Mouse (Mus musculus) c-Kit-positive CD71-negative TER-119-negative erythroid progenitor cells, embryonic 14.5 days (primary cell): ENCODE data around the gene Entpd4b.
"Not testable (repeated sequence)": the region's sequence is repeated elsewhere in the genome, so short reads cannot be mapped to it uniquely, and the experiment has no call there.

ENCODE experiments used
- DNase-seq: peaks from one replicate; pipeline ENCODE4 v3.0.0-alpha.2; 2013; ENCODE audit warnings: low read depth

Entpd4b gene

DNA sequence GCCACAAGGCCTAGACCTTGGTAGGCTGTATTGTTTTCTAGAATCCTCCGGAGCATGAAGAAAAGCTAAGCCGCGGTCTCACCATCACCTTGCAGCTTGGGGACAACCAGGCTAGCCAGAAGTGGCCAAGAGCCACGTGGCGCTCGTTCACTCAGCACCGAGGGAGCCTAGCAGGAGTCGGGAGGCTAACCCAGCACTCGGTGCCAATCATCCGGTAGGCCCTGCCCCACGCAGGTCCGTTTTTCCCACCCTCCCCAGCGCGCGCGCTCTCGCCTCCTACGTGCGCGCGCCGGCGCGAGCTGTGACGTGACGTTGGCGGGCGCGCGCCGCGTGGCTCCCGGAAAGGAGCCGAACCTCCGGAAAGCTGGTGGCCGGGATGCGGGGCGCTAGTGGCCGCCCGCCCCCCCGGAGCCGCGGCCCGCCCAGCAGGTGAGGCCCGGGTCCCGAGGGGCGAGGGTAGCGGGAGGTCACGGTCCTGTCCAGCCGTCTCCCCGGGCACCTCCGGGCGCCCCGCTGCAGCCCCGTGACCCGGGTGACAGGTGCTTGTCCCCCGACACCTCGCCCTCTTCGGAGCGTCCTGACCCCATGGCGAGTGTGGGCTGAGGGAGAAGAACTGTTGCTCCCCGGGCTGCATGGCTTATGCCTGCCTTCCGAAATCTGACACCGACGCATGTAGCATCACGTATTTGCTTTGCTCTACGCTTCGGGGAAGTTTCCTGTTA is at the start of gene Entpd4b:
Gene Entpd4b, plus strand, starts transcription at position 315 of the 722 bp plus-strand sequence.
- not testable (repeated sequence) for DNase-seq

DNA sequence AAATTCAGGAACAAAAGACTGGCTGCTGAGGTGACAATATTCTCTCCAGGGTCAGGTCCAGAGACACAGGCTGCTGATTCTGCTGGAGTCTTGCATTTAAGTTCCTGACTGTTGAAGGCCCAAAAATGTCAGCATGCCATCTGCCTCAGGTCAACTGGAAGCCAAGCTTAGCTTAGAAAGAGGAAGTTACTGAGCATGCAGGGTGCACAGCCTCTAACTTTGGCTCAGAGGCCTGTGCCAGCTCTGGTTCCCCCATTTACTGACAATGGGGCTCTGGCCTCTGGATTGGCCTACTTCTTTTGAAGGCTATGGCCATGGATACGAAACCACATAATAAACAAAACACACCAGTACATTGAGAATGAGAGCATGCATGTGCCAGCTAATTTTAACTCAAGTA is 48.2 kb upstream of the Entpd4b start:
- DNase-seq: not testable (repeated sequence)

DNA sequence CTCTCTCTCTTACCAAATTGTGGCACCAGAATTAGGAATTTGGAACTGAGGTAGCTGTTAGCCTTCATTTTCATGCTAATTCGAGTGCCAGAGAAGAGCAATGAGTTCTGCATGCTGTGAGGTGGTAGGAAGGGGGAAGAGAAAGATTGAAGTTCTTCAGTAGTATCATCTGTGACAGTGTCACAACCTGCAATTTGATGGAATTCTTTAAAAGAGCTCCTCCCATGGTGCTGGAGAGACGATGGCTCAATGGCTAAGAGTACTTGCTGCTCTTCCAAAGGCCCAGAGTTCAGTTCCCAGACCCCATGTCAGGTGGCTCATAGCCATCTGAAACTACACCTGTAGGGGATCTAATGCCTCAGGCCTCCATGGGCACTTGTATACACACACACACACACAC is 42.8 kb upstream of the Entpd4b start, which contains the start of gene Gm27179:
Gene Gm27179, minus strand, starts transcription at position 101 of the 400 bp plus-strand sequence.
- DNase-seq: not testable (repeated sequence)

DNA sequence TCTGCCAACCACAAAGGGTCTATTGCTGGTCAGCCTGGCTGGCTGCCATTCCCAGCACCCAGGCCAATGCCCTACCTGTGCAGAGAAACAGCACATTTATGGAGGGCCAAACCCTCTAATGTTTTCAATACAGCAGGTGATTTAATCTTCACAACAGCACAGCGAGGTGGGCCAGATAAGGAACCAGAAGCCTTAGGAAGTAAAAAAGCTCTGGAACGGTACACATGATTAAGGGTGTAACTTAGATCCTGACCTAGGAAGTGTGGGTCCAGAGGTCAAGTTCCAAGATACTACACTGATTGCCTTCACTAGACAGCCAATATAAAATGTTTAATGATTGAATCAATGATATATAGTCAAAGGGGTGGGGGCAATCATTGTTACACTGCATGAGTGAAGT is 34.4 kb upstream of the Entpd4b start:
- DNase-seq: not testable (repeated sequence)

DNA sequence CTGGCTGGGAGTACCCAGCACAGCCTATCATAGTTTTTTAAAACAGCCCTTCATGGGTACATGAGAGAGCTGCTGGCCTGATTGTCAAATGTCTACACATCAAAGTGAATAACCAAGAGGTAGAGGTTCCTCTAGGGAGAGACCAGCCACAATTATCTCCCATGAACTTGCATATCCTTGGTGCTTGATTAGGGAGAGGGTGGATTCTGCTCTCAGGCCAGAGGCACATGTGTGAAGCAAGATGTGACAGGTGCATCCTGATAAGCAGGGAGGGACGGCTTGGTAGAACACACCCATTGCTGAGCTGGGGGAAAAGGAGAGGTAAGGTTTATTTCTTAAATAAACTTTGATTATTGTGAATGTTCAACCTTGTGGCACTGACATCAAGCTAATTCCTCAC is 32.2 kb upstream of the Entpd4b start:
- not testable (repeated sequence) for DNase-seq

DNA sequence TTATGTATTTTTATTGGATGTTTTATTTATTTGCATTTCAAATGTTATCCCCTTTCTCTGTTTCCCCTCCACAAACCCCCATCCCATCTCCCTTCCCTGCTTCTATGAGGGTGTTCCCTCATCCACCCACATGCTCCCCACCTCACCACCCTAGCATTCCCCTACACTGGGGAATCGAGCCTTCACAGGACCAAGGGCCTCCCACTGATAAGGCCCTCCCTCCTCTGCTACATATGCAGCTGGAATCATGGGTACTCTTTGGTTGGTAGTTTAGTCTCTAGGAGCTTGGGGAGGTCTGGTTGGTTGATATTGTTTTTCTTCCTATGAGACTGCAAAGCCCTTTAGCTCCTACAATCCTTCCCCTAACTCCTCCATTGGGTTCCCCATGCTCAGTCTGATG is 29.0 kb upstream of the Entpd4b start:
- DNase-seq: not testable (repeated sequence)

DNA sequence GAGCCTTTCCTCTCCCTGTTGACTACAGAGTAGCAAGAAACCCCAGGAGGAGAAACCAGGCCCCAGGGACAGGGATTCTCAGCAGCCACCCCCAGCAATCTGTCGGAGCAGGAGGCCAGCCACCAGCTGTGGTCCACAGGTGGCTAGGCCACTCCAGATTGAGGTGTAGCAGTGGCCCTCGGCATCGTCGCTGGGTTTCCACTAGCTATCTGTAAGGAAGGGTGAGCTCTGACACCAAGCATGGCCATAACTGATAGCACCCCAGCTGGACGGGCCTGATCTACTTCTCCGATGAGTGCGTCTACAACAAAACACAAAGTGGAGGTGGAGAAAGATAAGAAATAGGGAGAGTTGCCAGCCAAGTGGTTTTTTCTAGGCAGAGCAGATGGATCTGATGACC is 18.7 kb upstream of the Entpd4b start:
- not testable (repeated sequence) for DNase-seq

DNA sequence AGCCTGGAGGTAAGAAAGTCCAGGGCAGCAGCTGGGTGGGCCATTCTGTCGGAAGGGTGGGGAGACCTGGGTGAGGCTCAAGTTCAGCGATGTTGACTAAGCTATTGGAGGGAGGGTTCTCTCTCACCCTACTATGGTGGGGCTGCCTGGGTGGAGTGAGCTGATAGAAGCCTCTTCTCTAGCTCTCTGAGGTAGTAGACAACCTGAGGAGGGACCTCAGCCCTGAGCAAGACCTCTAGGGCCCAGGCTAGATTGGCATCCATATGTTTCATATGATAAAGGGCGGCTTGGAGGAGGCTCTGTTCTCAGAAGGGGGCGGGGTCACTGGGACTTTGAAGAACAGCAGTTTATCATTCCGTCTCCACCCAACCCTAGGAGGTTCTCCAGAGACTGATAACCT is 15.1 kb upstream of the Entpd4b start:
- not testable (repeated sequence) for DNase-seq

DNA sequence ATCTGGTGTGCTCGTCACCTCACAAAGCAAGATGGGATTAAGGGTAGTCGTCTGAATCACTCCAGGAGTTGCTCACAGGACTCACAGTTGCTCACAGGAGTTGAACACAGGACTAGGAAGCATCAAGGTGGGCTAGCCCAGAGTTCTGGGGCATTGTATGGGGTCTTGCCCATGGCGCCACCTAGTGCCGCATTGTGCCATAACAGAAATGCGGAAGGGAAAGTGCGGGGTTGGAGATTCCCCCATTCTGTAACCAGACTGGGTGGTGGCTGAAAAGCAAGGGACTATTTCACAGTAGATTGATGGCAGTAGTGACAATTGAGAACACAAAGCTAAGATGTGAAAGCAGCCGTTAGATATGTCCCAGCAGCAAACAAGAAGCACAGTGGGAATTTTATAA is 12.5 kb upstream of the Entpd4b start:
- DNase-seq: not testable (repeated sequence)

DNA sequence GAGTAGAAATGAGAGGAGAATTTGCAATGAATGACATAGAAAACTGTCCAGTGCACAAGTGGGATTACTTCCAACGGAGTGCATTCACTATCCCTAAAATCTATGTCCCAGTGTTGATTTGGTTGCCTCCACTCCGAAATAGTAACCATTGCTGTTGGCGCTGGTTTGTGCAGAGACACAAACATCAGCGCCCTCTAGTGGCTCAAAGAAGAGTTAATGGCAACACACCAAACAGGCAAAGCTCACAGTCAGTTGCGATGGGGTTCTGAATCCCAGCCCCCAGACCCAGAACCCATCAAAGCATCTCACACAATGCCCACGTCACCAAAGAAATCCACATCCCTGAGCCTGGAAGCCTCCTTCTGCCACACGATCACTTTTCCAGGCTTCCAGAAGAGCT is 11.2 kb upstream of the Entpd4b start:
- DNase-seq: not testable (repeated sequence)

DNA sequence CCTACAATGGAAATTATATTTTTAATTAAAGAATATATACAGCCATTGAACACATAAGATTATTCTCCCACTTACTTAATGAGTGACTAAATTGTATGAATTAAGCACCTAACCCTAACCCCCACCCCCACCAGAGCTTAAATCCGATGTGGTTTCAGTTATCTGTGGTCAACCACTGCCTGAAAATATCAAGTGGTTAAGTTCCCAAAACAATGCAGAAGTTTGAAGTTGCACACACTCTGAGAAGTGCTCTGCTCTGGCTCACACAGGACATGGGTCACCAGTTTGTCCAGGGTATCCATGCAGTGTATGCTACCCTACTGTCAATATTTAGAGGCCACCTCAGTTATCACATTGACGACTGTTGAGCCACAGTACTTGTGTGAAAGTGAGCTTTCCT is 10.2 kb upstream of the Entpd4b start:
- DNase-seq: not testable (repeated sequence)

DNA sequence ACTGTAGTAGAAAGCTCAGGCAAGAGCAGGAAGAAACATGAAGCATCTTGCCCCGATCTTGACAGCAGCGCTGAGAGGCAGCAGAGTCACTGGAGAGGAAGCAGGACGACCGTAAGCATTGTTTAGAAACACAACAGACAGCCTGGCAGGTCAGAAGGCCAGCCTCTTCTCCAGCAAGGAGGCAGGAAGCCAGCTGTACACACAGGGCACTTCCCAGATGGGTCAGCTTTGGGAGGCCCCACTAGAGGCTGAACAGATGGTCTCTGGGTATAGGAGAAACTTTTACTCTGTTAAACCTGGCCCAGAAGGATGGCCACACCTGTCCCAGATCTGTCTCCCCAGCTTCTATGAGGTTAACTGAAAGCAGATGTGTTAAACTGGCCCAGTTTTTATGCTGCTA is 7.9 kb upstream of the Entpd4b start:
- not testable (repeated sequence) for DNase-seq

DNA sequence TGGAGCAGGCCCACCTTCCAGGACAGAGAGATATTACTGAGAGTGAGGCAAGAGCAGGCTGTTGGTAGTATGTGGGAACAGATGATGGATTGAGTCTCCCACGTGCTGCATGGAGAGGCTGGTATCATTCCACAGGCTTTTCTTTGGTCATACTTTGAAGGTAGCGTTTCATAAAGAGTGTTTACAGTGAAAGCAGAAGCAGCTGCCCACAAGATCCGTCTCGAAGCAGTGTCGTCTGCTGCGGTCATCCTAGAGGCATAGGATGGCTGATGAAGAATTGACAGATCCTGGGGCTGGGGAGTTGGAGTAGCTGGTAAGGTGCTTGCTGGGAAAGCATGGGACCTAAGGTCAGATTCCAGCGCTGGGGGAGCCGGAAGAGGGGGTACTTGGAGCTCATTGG is 1.6 kb downstream of the Entpd4b start:
- not testable (repeated sequence) for DNase-seq

DNA sequence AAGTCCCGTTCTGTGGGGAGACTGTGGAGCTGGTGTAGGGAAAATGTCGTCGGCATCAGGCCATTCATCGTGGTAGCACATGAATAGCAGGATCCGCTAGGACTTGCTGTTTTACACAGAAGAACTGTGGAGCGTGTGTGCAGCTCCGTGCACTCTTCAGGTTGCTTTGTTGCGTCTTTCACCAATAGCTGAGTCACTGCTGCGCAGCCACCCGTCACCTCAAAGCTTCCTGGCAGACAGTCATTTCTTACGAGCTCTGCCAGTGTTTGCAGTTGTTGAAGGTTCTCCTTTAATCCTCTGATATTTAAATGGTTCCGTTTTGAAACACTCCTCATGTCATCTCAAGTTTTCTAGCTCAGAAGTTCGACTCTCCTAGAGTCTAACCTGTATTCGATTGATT is 2.3 kb downstream of the Entpd4b start:
- DNase-seq: not testable (repeated sequence)
